Mouse (Mus musculus) telencephalon, adult 2 months (tissue): ENCODE measurements around the gene Zdhhc16.

Experiments
- DNase-seq: peaks from one replicate; pipeline ENCODE4 v3.0.0-alpha.2; 2011; ENCODE audit warnings: low read depth, low spot score

Gene Zdhhc16

DNA sequence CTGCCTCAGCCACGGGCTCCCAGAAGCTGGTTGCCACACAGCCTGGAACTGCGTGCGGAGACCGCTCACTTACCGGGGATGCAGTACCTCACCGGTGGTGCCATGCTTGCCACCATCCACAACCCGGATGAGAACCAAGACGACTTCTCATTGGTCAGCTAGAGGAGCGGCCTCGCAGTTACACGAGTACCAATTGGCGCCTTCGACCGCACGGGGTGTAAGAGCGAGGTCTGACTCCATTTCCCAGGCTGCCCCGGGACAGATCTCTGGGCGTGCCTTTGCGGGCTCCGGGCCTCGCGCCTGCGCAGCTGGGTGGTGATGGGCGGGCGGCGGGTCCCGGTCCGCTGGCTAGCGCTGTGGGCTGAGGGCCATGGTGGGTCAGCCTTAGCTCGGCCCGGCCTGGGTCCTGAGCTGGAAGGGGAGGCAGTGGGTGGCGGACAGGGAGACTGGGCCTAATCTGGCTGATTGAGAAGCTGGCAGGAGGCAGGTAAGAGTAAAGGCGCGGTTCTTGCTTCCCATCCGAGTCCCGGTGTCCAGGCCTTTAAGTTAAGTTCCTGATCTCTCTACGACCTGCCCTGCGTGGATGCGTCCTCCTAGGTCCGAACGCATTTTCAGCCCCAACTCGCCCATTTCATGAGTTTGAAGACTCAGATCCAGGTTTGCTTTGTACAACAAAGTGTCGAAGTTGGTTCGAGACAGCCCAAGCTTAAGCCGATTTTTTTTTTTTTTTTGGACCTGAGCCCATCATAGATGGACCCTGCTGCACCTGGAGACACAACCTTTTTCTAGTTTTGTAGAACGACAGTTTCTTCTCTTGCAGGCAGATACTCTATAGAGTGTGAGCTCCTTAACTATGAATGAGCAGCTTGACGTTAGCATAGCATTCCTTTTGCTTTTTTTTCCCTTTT, at the start of gene Zdhhc16, which contains the start of gene Exosc1:
Gene Zdhhc16 (plus strand): TSS at position 302 of the 908 bp plus-strand sequence.
Gene Exosc1 (minus strand): TSS at position 245 of the 908 bp plus-strand sequence.
- DNase-seq = peak; percentile 98

DNA sequence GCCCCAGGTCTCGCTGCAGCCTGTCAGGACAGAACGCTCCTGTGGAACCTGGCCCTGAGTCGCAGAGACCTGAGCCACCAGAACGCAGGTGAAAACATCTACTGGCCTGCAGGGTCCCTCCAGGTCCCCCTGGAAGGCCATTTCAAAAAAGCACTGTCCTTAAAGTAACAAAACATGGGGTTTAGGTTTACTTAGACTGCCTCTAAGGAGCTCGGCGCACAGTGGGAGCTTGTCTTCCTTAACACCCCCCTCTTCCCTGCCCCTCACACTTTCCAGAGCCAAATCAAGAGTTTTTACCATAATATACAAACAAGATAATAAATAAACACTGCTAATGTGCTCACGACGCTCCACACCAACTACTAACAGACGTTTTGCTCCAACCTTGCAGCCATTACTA, 49.4 kb upstream of the Zdhhc16 start:
- no peak for DNase-seq

DNA sequence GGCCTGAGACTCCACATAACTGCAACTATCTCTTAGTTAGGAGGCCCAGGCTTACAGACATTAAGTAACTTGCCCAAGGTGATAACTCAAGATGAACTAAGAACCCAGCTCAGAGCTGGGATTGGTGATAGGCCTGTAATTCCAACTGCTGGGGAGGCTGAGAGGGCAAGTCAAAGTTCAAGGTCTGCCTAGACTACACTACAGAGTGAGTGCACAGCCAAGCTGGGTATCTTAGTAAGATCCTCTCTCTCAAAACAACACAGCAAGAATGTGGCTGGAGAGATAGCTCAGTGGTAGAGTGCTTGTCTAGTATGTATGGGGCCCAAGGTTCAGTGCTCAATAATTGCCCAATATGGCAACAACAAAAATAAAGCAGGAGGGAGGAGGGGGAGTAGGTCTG, 45.1 kb upstream of the Zdhhc16 start:
- DNase-seq = no peak

DNA sequence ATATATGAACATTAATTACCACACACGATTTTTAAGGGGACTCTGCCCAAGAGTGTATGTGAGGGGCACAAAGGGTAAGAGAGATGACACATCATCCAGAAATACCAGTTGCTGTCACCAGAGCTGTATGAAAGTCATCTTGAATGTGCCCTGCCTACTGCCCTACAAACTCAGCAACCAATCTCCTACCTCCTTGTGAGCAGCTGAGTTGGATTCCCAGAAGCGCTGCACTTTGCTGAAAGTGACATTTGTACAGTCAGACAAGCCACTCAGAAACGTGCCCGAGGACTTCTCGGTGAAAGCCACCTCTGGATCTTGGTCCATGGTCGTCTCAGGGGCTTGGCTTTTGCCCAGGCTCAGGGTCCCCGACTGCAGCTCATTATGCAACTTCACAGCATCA, 38.3 kb upstream of the Zdhhc16 start:
- DNase-seq = no peak

DNA sequence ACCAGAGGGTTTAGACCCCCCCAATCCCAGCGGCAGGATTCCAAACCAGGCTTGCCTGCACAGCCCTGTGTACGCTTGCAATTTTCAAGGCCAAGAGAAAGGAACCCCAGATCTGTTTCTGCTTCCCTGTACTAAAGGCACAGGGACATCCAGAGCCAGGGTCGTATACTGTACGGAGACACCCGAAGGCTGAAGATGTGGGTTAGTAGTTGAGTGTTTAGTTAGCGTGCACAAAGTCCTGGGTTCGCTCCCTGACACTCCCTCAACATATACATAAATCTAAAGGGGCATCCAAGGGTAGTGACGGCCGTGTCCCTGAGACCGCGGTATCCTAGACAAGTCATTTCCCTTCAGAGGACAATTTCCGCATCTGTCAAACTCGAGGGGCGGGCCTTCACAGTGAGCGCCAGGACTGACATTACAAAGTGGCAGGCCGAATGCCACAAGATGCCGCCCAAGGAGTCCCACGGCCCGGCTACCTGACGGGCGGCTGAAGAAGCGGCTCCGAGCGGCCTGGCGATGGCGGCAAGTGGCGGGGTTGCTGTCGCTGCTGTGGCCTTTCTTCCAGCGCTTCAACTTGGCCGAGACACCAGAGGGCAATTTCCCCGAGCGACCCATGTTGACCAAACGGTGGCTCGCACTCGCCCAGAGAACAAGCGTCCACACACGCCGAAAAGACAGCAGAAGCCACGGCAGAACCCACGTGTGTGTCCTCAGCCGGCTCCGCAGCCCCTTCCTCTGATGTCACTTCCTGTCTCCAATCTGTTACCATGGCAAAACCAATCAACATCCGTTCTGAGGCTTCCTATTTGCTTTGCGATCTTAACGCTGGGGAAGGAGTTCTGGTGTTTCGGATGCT, 37.6 kb upstream of the Zdhhc16 start, which contains the start of gene Rrp12:
Gene Rrp12 (minus strand): TSS at position 714 of the 859 bp plus-strand sequence.
- DNase-seq = peak; percentile 92

GRCm38 (mm10) chr19:41896319-41896711, 37.0 kb upstream of the Zdhhc16 start:
- DNase-seq = no peak

GRCm38 (mm10) chr19:41898860-41899259, 34.4 kb upstream of the Zdhhc16 start:
- no peak for DNase-seq

DNA sequence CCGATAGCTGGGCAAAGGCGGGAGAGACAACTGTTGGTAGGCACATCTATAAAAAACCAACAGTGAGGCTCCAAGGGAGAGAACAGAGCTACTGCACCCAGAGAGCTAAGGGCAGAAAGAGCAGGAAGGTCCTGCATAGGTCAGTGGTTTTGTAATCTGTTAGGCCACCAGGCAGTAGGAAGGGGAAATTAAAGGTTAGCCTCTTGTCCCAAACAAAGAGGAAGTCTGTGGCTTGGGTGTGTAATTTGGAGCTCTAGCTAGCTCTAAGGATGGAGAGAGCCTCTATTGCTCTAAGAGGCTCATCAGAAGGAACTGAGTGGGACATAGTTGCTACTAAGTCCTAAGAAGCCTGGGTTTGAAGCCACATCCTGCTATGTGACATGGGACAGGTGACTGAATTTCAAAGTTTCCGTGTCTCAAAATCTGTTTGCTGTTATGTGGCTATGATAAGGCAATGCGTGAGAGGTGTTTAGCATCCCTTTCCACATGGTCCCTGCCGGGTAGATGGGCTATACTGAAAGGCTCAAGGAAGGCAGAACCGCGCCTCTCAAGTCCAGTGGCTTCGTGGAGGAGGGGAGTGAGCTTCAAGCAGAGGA, 32.7 kb upstream of the Zdhhc16 start:
- no peak for DNase-seq

- DNase-seq = no peak
These were observed 31.6 kb upstream of the Zdhhc16 start for GRCm38 (mm10) chr19:41901696-41902095.

- DNase-seq = no peak
These were observed 30.3 kb upstream of the Zdhhc16 start for GRCm38 (mm10) chr19:41902848-41903593.

DNA sequence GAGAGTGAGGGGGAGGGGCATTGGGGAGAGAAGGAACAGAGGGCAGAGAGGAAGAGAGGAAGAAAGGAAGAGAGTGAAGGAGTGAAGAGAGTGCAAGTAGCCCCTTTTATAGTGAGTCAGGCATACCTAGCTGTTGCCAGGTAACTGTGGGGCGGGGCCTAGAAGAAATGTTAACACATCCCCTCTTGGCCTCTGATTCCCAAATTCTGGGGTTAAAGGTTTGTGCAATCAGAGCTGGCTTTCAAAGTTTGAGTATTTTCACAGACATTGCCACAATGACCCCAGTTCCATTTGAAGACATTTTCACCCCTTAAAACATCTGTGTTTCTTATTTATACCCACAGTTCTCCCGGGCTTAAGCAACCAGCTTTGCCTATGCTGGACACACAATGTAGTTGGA, 28.0 kb upstream of the Zdhhc16 start:
- DNase-seq = no peak

GRCm38 (mm10) chr19:41906311-41907078, 26.8 kb upstream of the Zdhhc16 start:
- no peak for DNase-seq

GRCm38 (mm10) chr19:41907079-41907760, 26.1 kb upstream of the Zdhhc16 start:
- DNase-seq = no peak

DNA sequence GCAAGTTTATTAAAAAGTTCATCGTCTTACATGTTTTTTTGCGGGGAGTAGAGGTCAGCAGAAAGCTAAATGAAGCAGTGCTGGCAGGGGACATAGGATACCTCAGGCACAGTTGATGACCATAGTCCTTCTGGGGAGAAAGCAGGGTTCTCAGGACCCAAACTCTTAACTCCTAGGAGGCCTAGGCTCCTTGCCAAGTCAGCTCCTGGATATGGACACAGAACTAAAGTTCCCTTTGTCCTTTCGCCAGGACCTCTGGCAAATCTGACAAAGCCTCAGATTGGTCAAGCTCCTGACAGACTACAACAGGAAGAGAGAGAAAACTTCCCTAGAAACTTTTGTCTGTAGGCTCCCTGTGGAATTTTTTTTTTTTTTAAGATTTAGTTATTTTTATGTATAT, 24.5 kb upstream of the Zdhhc16 start:
- no peak for DNase-seq

DNA sequence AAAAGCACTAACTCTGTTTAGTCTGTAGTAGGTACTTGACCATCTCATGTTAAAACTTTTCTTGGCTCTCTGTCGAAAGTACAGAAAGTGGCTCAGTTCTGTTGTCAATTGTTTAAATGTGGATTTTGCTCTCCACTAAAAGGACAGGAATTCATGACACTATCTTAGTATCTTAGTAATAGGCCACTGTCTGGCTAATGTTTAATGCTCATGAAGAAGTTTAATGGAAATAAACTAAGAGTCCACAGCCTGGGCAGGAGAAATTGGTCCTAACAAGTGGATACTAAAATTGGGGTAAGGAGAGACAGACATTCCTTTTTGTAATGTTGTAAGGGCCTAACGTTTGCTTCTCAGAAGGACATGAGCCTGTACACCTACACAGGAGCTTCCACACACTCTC, 22.9 kb upstream of the Zdhhc16 start:
- DNase-seq = no peak

DNA sequence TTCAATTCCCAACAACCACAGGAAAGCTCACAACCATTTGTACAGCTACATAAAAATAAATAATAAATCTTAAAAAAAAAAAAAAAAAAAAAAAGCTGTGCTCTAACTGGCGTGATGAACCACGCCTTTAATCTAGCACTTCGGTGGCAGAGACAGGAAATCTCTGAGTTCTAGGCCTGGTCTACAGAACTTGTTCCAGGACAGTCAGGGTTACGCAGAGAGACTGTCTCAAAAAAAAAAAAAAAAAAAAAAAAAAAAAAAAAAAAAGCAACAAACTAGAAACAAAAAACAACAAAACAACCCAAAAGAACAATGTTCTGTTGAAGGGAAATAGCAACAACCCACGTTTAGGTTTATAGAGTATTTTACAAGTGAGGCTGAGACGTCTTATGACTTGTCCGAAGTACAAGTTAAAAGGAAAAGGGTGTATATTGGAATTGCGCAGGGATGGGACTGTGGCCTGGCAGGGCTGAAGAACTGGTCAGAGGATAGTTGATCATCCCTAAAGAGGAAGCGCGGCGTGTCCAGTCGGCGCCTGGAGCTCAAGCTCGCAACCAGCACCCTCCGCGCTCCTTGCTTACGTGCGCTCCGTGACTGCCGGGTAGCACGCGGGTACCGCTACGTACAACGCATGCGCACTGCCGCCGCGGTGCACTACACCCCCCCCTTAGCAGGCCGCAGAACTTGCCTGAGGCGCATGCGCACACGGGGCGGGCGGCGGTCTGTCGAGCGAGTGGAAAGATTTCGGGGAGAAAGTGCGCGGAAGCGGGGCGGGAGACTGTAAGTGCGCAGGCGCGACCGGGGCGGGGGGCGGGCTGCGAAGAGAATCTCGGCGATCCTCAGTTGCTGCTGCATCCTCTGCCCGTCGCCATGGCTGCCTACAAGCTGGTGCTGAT, 21.9 kb upstream of the Zdhhc16 start, which contains the start of gene Pgam1:
Gene Pgam1 (plus strand): TSS at position 746 of the 896 bp plus-strand sequence.
- DNase-seq = peak; percentile 96

GRCm38 (mm10) chr19:41912121-41913080, 20.9 kb upstream of the Zdhhc16 start:
- DNase-seq = no peak
